In genomic region chr19:45696281-45696600, GRCm38 (mm10) we compare ENCODE assay signal across 17 mouse cellular contexts. TPM values are rescaled to one million over a fixed set of nuclear protein-coding genes. Genes with fewer than 3 reads are reported as not detected.
A peak's percentile ranks its signal among the peaks of the same experiment; 100 is the strongest.
DNase-seq lines count a peak whose midpoint lies in the region; ATAC-seq and TF ChIP-seq lines count a peak whose summit lies in the region.
"Had no signal": no experiment of that assay in that cellular context is flagged by ENCODE, and none has a peak within 500 bp of the region (broad histone marks: within the 10 kb centered on the region; RNA-seq: fewer than 3 reads in every experiment).

No protein-coding gene starts in this region.

- ATAC-seq in kidney, postnatal 0 days (replicated peaks; ENCODE audit: low FRiP score, low read depth) = no peak
- ATAC-seq in embryonic facial prominence, embryonic 14.5 days (ENCODE audit: low read depth) = no peak
- ATAC-seq in heart, embryonic 16.5 days (replicated peaks; ENCODE audit: extremely low read depth, insufficient read depth, low FRiP score) = peak; percentile 70; the same call in 1 of the 2 replicates
- ATAC-seq: forebrain, embryonic 15.5 days; midbrain, embryonic 13.5 days had no signal

- H3K9me3 ChIP-seq in kidney, postnatal 0 days (replicated peaks; ENCODE audit: low read length) = no peaks in the 10 kb centered on the region
- no peaks in the 10 kb centered on the region for H3K9me3 ChIP-seq in embryonic facial prominence, embryonic 14.5 days (ENCODE audit: control insufficient read depth, low read length)
- no peaks in the 10 kb centered on the region for H3K9me3 ChIP-seq in heart, embryonic 16.5 days (replicated peaks; ENCODE audit: control insufficient read depth, low read length)
- H3K9me3 ChIP-seq: forebrain, embryonic 15.5 days; hindbrain, embryonic 13.5 days; midbrain, embryonic 13.5 days; stomach, embryonic 15.5 days had no signal

- no peak overlapping the region for H3K4me3 ChIP-seq in kidney, postnatal 0 days (replicated peaks; ENCODE audit: low read depth, low read length)
- H3K4me3 ChIP-seq in embryonic facial prominence, embryonic 14.5 days (ENCODE audit: low read depth, low read length) = no peak overlapping the region
- 0 out of 2 replicates have a peak overlapping the region, but pooled peaks have one; percentile 8 for H3K4me3 ChIP-seq in heart, embryonic 16.5 days (ENCODE audit: low read length)
- H3K4me3 ChIP-seq: forebrain, embryonic 15.5 days; hindbrain, embryonic 13.5 days; midbrain, embryonic 13.5 days; stomach, embryonic 15.5 days had no signal

- no peaks in the 10 kb centered on the region for H3K36me3 ChIP-seq in kidney, postnatal 0 days (ENCODE audit: insufficient read depth, low read length)
- H3K36me3 ChIP-seq in embryonic facial prominence, embryonic 14.5 days (ENCODE audit: control insufficient read depth, insufficient read depth, low read length) = no peaks in the 10 kb centered on the region
- no peaks in the 10 kb centered on the region for H3K36me3 ChIP-seq in heart, embryonic 16.5 days (ENCODE audit: control insufficient read depth, insufficient read depth)
- H3K36me3 ChIP-seq: forebrain, embryonic 15.5 days; hindbrain, embryonic 13.5 days; midbrain, embryonic 13.5 days; stomach, embryonic 15.5 days had no signal

- TF ChIP-seq CTCF in kidney, postnatal 0 days (IDR thresholded peaks at IDR 0.05; ENCODE audit: low read depth) = no peak

- H3K4me1 ChIP-seq in kidney, postnatal 0 days (replicated peaks; ENCODE audit: insufficient read depth, low read length) = no peaks in the 10 kb centered on the region; the same call in 1 of the 2 replicates
- no peaks in the 10 kb centered on the region for H3K4me1 ChIP-seq in embryonic facial prominence, embryonic 14.5 days (ENCODE audit: control insufficient read depth, insufficient read depth, low read length)
- peaks cover 15% of the 10 kb centered on the region for H3K4me1 ChIP-seq in heart, embryonic 16.5 days (ENCODE audit: control insufficient read depth, insufficient read depth, low read length)
- H3K4me1 ChIP-seq: forebrain, embryonic 15.5 days had no signal

- DNase-seq in kidney, postnatal 0 days (ENCODE audit: low spot score) = peak; percentile 59
- DNase-seq in kidney, postnatal 14 days = no peak
- peak; percentile 54 for DNase-seq in embryonic facial prominence, embryonic 14.5 days (ENCODE audit: low spot score)
- peak; percentile 25 for DNase-seq in fibroblast of lung, adult 2 months (ENCODE audit: low read depth)
- DNase-seq in cerebellum, adult 18-20 months = no peak
- no peak for DNase-seq in thymus, postnatal 4 days
- DNase-seq: adrenal gland, postnatal 25 days; cerebellum, adult 2 months; lung, adult 2 months; right cerebral cortex, postnatal 14 days had no signal

- no peaks in the 10 kb centered on the region for H3K27me3 ChIP-seq in kidney, postnatal 0 days (ENCODE audit: insufficient read depth, low read length)
- no peaks in the 10 kb centered on the region for H3K27me3 ChIP-seq in embryonic facial prominence, embryonic 14.5 days (replicated peaks; ENCODE audit: control insufficient read depth, insufficient read depth, low read length)
- H3K27me3 ChIP-seq in heart, embryonic 16.5 days (ENCODE audit: control insufficient read depth, insufficient read depth, low read length) = no peaks in the 10 kb centered on the region
- H3K27me3 ChIP-seq: stomach, embryonic 15.5 days had no signal

- H3K9ac ChIP-seq in kidney, postnatal 0 days (ENCODE audit: low read depth, low read length) = no peak overlapping the region
- no peak overlapping the region for H3K9ac ChIP-seq in embryonic facial prominence, embryonic 14.5 days (ENCODE audit: low read depth, low read length)
- H3K9ac ChIP-seq in heart, embryonic 16.5 days (ENCODE audit: low read length) = peak overlapping the region; percentile 12; the same call in 1 of the 2 replicates
- H3K9ac ChIP-seq: forebrain, embryonic 15.5 days; hindbrain, embryonic 13.5 days; midbrain, embryonic 13.5 days; stomach, embryonic 15.5 days had no signal

- WGBS in kidney, postnatal 0 days = 17% methylated on average over 6 of the region's 6 CpGs
- WGBS in embryonic facial prominence, embryonic 14.5 days = 34% methylated on average over 6 of the region's 6 CpGs
- WGBS in heart, embryonic 16.5 days = 16% methylated on average over 6 of the region's 6 CpGs

- H3K27ac ChIP-seq in kidney, postnatal 0 days = no peak overlapping the region
- no peak overlapping the region for H3K27ac ChIP-seq in embryonic facial prominence, embryonic 14.5 days (replicated peaks; ENCODE audit: low read depth, low read length)
- peak overlapping the region; percentile 80 for H3K27ac ChIP-seq in heart, embryonic 16.5 days (ENCODE audit: low read length)
- H3K27ac ChIP-seq: forebrain, embryonic 15.5 days; hindbrain, embryonic 13.5 days; midbrain, embryonic 13.5 days; stomach, embryonic 15.5 days had no signal

- peak overlapping the region; percentile 23; the same call in 1 of the 2 replicates for H3K4me2 ChIP-seq in kidney, postnatal 0 days (ENCODE audit: low read length)
- H3K4me2 ChIP-seq in embryonic facial prominence, embryonic 14.5 days (ENCODE audit: low read depth, low read length) = no peak overlapping the region
- H3K4me2 ChIP-seq in heart, embryonic 16.5 days (ENCODE audit: low read depth, low read length) = peak overlapping the region; percentile 47
- H3K4me2 ChIP-seq: forebrain, embryonic 15.5 days; hindbrain, embryonic 13.5 days had no signal

RNA-seq across cellular contexts. Expression of gene Fbxw4, which starts 36.1 kb away (rescaled TPM):
- polyA plus RNA-seq in kidney, postnatal 0 days (2015; fragmentation: Nextera tagmentation; extraction: Ambion mirVana) = 4.8 and 5.9 TPM in 2 replicates
- polyA plus RNA-seq in embryonic facial prominence, embryonic 14.5 days (2014; fragmentation: Nextera tagmentation; extraction: Ambion mirVana) = 6.1 and 6.9 TPM in 2 replicates
- 4.5 and 7.1 TPM in 2 replicates for polyA plus RNA-seq in heart, embryonic 16.5 days (2015; fragmentation: Nextera tagmentation; extraction: Ambion mirVana)

RNA-seq across cellular contexts. Expression of gene Fgf8, which starts 46.5 kb away (rescaled TPM):
- polyA plus RNA-seq in kidney, postnatal 0 days (2015; fragmentation: Nextera tagmentation; extraction: Ambion mirVana) = 20.8 and 24.2 TPM in 2 replicates
- polyA plus RNA-seq in embryonic facial prominence, embryonic 14.5 days (2014; fragmentation: Nextera tagmentation; extraction: Ambion mirVana) = 0.25 TPM in 1 of 2 replicates, not detected in the other
- 0.12 and 0.47 TPM in 2 replicates for polyA plus RNA-seq in heart, embryonic 16.5 days (2015; fragmentation: Nextera tagmentation; extraction: Ambion mirVana)
- polyA plus RNA-seq: cerebellum, adult 2 months; intestine, embryonic 14.5 days; liver, adult 2 months; lung, adult 2 months; stomach, embryonic 15.5 days had no signal

RNA-seq across cellular contexts. Expression of gene Npm3, which starts 53.1 kb away (rescaled TPM):
- 16.7 and 18.0 TPM in 2 replicates for polyA plus RNA-seq in kidney, postnatal 0 days (2015; fragmentation: Nextera tagmentation; extraction: Ambion mirVana)
- 18.9 and 19.8 TPM in 2 replicates for polyA plus RNA-seq in embryonic facial prominence, embryonic 14.5 days (2014; fragmentation: Nextera tagmentation; extraction: Ambion mirVana)
- 9.0 and 9.2 TPM in 2 replicates for polyA plus RNA-seq in heart, embryonic 16.5 days (2015; fragmentation: Nextera tagmentation; extraction: Ambion mirVana)

Comparison
In these comparisons a context has a peak if more than half of its experiments do, and no peak if none do; other contexts are left out.
1. DNase-seq: peak in kidney, postnatal 0 days (single experiment), embryonic facial prominence, embryonic 14.5 days (single experiment) and fibroblast of lung, adult 2 months (single experiment); none in kidney, postnatal 14 days (single experiment), cerebellum, adult 18-20 months (0 of 2) and thymus, postnatal 4 days (single experiment).
2. RNA of gene Fgf8, which starts 46.5 kb away (polyA plus RNA-seq): 20.8 to 24.2 TPM in kidney, postnatal 0 days; 0.12 to 0.47 TPM in heart, embryonic 16.5 days and 0.25 TPM in embryonic facial prominence, embryonic 14.5 days; every median in the first group is over 10 times any median in the second.